ENCODE assay signal across 20 mouse cellular contexts in the genomic region with DNA sequence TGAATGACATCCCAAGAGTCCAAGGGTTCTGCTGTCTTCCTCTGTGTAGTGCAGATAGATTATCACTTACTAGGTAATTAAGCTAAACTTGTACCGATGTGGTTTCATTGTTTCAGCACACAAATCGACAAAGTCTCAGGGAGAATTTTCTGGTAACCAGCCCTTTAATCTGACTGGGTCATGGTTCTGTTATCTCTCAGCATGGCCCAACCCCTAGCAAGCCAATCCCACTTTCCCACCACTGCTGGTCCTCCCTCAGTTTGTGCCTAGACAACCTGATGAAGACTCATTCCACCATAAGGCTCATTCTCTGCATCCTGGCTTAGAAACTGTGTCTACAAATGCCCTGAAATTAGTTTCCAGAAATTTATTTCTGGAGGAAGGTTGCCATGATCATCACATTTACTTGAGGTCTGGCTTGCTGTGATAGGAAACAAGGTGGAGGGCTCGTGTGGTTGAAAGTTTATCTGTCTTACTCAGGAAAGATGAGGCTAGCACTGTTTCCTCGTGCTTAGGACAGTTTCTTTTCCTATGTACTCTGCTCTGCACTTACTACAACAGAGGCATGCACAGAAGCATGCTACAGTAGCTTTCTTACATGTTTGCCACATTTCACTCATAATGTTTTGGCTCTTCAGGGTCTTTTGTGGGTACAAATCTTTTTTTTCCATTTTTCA.
"Had no signal": no experiment of that assay in that cellular context is flagged by ENCODE, and none has a peak within 500 bp of the region (broad histone marks: within the 10 kb centered on the region; RNA-seq: fewer than 3 reads in every experiment).

No protein-coding gene starts in this region.

- H3K27me3 ChIP-seq: limb, embryonic 13.5 days; lung, embryonic 15.5 days; midbrain, embryonic 12.5 days; neural tube, embryonic 13.5 days had no signal

- DNase-seq: kidney, adult 2 months; kidney, postnatal 25 days; layer of hippocampus, adult 9-11 months; lung, adult 18-20 months; lung, postnatal 10 days; lung, postnatal 4 days; retina, postnatal 1 day; right cerebral cortex, postnatal 25 days; thymus, adult 18-20 months; thymus, postnatal 36 days had no signal

- ATAC-seq: intestine, postnatal 0 days; midbrain, embryonic 16.5 days had no signal

- H3K4me2 ChIP-seq: limb, embryonic 13.5 days; lung, embryonic 15.5 days; midbrain, embryonic 12.5 days; neural tube, embryonic 13.5 days had no signal

- H3K4me3 ChIP-seq: layer of hippocampus, adult 2 months; limb, embryonic 10.5 days; limb, embryonic 13.5 days; lung, embryonic 15.5 days; midbrain, embryonic 12.5 days; myocyte; neural tube, embryonic 13.5 days had no signal

- H3K4me1 ChIP-seq: limb, embryonic 10.5 days; limb, embryonic 13.5 days; lung, embryonic 15.5 days; midbrain, embryonic 12.5 days; neural tube, embryonic 13.5 days had no signal

- H3K27ac ChIP-seq: kidney, postnatal 0 days; layer of hippocampus, adult 2 months; limb, embryonic 10.5 days; limb, embryonic 13.5 days; lung, embryonic 15.5 days; midbrain, embryonic 12.5 days; neural tube, embryonic 13.5 days had no signal

- H3K36me3 ChIP-seq: limb, embryonic 10.5 days; limb, embryonic 13.5 days; lung, embryonic 15.5 days; midbrain, embryonic 12.5 days; neural tube, embryonic 13.5 days had no signal

- H3K9me3 ChIP-seq: limb, embryonic 10.5 days; lung, embryonic 15.5 days; midbrain, embryonic 12.5 days; neural tube, embryonic 13.5 days had no signal

- H3K9ac ChIP-seq: limb, embryonic 13.5 days; lung, embryonic 15.5 days; midbrain, embryonic 12.5 days; neural tube, embryonic 13.5 days had no signal
